Mouse (Mus musculus): ENCODE measurements around the gene Zfyve19.

Zfyve19 gene

DNA sequence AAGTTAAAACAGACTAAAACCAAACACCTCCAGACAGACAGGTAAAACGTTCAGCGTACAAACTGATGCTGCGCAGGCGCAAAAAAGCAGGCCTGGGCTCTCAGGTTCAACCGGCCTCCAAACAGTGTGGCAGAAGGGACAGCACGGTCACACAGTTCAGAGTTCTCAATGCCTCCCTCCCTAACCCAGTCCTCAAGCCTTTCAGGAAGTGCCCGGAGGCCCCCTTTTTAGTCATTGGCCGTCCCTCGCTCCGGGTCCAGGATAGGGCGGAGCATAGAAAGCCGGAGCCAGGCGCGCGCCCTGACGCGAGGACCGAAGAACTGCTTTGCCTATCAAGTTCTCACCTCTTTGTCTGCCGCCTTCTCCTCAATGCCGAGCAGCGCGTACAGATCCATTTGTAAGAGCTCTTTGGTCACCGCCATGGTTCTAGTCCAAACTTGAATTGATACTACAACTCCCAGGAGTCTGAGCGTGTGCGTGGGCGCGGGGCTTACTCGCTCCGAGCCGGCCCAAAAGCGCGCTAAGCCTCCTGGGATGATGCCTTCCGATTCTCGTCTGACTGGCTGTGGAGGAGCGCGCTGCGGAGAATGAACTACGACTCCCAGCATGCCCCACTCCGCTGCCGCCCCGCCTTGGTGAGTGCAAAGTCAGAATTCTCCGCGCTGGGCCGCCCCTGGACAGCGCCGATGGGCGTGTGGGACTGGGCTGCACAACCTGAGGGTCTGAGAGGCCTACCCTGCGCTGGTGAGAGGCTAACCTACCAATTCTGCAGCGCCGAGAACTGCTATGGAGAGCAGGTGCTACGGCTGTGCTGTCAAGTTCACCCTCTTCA is at the start of gene Zfyve19, which contains the start of gene Dnajc17:
TSS of gene Zfyve19 (plus strand) at position 274 of the 832 bp plus-strand sequence.
TSS of gene Dnajc17 (minus strand) at position 452 of the 832 bp plus-strand sequence.
- WGBS: under 1% methylated on average over 51 of the region's 51 CpGs

- WGBS: 43% methylated on average over 2 of the region's 2 CpGs
Observed at GRCm38 (mm10) chr2:119161247-119161646, 47.2 kb upstream of the Zfyve19 start.

GRCm38 (mm10) chr2:119163135-119163534 is 45.3 kb upstream of the Zfyve19 start:
- WGBS: 76% methylated on average over 3 of the region's 3 CpGs

GRCm38 (mm10) chr2:119163999-119164398 is 44.4 kb upstream of the Zfyve19 start:
- WGBS: 96% methylated on average over 4 of the region's 4 CpGs

DNA sequence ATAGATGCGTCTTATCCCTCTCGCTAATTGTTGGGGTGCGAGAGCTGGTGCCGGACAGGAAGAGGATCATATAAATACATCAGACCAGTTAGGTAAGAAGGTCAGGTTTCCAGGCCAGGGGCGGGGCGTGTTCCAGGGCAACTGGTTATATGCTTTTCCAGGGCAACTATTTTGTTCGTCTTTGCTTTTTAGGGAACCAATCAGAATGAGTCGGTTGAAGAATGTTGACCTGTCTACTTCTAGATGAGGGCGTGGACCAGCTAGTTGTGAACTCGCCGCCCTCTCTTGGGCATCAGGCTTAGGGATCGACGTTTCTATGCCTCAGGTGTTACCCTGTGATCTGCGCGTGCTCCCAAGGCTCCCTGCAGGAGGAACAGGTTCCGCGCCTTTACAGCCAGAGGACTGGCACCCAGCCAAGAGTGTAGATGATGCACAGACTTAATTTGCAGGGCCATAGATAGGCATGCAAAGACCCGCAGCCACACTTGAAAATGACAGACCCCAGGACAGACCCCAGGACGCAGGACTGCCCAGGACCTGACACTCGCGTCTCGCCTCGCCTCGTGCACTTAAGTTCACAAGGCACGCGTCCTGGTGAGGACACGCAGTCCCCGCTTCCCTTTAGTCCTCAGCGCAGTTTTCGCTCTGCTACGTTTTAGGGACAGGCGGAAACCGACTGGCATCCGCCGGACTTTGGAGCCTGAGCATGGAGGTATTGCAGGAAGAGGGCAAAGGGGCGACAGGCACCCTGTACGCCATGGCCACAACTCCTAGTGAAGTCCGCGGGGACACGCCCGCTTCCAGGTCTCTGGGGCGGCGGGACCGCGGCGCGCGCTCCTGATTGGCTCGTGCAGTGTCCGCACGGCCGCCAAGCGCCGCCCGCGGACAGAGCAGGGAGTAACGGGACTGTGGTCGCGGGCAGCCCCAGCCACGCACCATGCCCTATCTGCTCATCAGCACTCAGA is 41.2 kb upstream of the Zfyve19 start, which contains the start of gene Gchfr:
TSS of gene Gchfr (plus strand) at position 873 of the 965 bp plus-strand sequence.
- under 1% methylated on average over 60 of the region's 60 CpGs for WGBS

- WGBS: 8% methylated on average over 26 of the region's 26 CpGs
Observed at GRCm38 (mm10) chr2:119167866-119168256, 40.6 kb upstream of the Zfyve19 start.

GRCm38 (mm10) chr2:119170282-119170681 is 38.1 kb upstream of the Zfyve19 start:
- WGBS: 89% methylated on average over 2 of the region's 2 CpGs

DNA sequence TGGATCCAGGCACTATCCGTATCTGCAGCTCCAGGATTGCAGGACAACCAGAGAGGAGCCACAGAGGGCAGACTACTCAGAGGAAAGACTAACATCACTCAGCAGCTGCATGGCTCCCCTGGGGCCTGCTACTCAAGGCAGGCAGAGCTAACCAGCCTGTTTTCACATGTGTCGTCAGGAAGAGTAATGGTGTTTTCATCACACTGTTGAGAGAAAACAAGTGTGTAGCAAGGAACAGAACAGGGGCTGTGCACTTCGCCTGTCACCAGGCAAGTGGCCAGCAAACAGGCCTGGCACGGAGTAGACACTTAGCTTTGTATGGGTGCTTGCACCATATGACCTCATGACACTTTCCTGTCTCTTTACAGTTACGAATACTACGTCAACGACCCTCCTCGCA is 36.8 kb upstream of the Zfyve19 start:
- WGBS: 82% methylated on average over 8 of the region's 8 CpGs

- WGBS: 83% methylated on average over 7 of the region's 7 CpGs
Observed at GRCm38 (mm10) chr2:119172446-119172845, 36.0 kb upstream of the Zfyve19 start.

DNA sequence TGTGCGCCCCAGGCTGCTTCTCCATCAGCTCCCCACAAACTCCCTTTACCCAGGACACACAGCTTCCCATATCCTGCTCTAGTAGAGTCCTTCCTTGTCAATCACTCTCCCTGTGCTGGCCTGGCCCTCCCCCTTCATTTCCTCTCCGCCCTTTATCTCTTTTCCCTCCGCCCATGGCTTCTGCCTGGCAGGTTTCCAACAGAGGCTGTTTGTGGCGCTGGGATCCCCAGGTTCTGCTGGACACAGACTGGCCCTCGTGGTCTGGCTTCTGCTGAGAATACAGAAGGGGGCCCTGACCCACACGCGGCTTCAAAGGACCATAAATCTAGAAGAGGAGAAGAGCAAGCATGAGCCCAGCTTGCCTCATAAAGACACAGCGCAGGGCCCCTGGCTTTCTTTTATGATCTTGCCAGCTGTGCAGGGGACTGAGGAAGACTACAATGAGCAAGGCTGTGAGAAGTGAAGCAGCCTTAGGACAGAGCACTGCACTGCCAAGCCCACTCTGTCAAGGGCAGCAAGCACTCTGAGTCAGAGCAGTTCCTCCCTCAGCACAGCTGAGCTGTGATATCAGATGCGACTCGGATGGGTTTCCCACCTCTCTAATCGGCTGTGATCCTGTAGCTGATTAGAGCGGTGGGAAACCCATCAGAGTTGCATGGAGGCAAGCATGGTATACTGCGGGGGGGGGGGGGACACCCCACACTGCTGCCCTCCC is 35.4 kb upstream of the Zfyve19 start:
- WGBS: 38% methylated on average over 13 of the region's 13 CpGs

DNA sequence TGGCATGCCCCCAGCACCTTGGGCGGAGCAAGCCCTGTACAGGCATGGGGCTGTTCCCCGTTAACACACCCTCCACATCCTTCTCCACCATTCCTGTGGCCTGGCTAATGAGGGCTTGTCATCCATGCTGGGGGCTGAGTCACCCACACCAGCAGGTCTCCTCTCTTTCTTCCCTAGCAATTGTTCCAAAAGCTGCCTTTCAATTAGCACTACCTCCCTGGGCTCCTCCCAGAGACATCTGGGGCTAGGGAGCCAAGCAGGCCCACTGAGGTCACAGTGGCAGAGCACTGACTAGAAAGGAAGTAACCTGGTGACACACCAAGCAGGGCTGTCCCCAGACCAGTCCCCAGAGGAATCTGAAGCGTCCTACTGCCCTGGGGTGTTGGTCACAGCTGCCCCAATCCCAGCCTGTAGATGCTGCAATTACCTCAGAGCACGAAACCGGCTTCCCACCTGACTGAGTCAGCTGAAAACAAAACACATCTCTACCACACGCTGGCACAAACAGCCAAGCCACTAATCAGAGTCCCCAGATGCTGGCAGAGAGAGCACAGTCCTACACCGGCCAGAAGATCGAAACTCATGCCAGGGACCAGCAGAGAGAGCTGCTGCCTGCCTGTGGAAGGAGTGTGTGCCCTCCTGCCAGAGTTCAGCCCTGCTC is 34.3 kb upstream of the Zfyve19 start, which contains the start of gene Gm14137:
TSS of gene Gm14137 (plus strand) at position 519 of the 661 bp plus-strand sequence.
- 60% methylated on average over 8 of the region's 8 CpGs for WGBS

GRCm38 (mm10) chr2:119174866-119175265 is 33.6 kb upstream of the Zfyve19 start:
- WGBS: 85% methylated on average over 14 of the region's 14 CpGs

GRCm38 (mm10) chr2:119175614-119176013 is 32.8 kb upstream of the Zfyve19 start:
- WGBS: 71% methylated on average over 6 of the region's 6 CpGs

DNA sequence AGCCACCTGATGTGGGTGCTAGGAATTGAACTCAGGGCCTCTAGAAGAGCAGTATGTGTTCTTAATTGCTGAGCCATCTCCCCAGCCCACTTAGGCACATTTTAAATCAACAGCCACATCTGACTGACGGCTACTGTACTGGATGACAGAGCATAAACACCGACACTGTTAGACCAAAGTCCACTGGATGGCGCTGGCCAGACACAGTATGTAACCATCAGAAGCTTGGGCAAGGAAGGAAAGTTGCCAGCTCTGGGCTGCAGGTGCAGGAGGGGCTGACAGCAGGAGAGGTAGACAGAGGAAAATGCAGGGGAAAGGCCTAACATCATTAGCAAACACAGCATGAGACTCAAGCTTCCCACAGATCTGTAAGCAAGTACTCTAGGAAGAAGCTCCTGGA is 31.7 kb upstream of the Zfyve19 start:
- WGBS: 72% methylated on average over 3 of the region's 3 CpGs

DNA sequence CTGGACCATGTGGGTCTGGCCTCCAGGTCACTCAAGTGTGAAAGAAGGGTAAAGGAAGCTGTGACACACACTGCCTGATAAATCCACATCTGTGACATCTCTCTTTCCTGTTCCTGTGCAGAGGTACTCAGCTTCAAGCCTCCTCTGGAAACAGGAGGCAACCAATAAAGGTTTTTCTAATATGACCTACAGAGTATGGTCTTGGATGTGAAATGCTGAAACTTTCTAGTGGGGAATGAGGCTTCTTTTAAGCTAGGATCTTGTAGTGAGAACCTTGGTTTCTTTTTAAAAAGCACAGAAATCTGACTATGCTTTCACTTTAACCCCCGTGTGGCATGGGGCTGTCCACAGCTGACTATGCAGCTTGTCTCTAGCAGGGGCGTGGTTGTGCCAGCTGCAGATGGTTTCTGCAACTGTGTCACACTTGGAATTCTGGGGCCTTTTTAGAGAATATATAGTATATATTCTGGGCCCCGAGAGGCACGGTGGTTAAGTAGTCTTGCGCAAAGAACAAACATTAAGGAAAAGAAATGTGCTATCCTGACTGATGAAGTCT is 31.0 kb upstream of the Zfyve19 start:
- WGBS: 85% methylated on average over 5 of the region's 5 CpGs

GRCm38 (mm10) chr2:119182914-119183313 is 25.5 kb upstream of the Zfyve19 start:
- 85% methylated on average over 7 of the region's 7 CpGs for WGBS

DNA sequence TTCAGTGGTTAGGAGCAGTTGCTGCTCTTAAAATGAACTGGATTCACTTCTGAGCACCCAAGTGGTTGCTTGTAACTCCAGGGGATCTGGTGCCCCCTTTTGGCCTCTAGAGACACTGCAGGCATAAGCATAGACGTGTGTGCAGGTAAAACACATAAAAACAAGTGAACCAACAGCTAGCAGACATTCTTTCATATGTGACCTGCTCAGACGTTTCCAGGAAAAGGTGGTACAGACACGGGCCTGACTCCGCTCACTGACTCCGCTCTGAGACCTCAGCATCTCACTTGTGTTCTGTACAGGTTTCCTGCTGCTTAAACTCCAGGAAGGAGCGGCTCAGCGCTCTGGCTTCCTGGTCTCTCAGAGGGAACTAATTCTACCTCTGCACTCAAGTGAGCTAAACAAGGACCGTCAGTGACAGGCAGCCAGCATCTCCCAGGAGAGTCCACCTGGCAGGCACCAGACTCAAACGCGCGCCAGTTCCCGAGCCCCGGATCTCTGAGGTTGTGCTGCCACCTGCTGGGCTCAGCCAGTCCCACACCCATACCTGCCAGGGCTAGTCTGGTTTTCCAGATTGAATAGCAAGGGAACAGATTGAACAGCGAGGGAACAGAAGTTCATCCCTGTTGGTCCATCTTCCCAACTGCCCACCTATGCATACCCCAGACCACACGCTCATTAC is 19.2 kb upstream of the Zfyve19 start:
- 5% methylated on average over 15 of the region's 15 CpGs for WGBS

DNA sequence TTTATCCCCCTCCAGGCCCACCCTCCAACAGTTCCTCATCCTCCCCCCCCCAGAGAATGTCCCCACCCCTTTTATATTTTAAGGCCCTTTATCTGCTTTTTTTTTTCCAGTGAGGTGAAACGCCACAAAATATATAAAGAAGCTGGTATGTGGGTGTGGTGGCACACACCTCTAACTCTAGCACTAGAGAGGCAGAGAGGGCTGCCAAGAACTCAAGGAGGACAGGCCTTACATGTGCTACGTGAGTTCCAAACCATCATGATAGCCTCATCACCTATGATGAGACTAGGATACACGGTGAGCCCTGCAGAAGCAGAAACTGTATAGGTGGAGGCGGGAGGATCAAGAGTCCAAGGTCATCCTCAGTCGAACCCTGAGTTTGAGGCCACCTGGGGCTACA is 17.4 kb upstream of the Zfyve19 start:
- 80% methylated on average over 5 of the region's 5 CpGs for WGBS

- 70% methylated on average over 5 of the region's 5 CpGs for WGBS
Observed at GRCm38 (mm10) chr2:119194140-119194539, 14.3 kb upstream of the Zfyve19 start.
